Mouse (Mus musculus) layer of hippocampus, adult 8-10 months (tissue): ENCODE measurements around the gene Pfdn5. TPM values are rescaled to one million over a fixed set of nuclear protein-coding genes. Genes with fewer than 3 reads are reported as not detected.

ENCODE experiments used
- DNase-seq, 2 experiments: peaks; one replicate each; pipeline ENCODE4 v3.0.0; 2022; ENCODE audit warnings: low spot score in 2 of 2
- total RNA-seq, 4 experiments: library from RNA; stranded (reverse); gene quantifications; 2 replicates each; pipeline ENCODE4 v1.2.4; 2022

Gene Pfdn5
- total RNA-seq: 100 to 1,000 TPM; 400 to 493 (median 445) TPM

DNA sequence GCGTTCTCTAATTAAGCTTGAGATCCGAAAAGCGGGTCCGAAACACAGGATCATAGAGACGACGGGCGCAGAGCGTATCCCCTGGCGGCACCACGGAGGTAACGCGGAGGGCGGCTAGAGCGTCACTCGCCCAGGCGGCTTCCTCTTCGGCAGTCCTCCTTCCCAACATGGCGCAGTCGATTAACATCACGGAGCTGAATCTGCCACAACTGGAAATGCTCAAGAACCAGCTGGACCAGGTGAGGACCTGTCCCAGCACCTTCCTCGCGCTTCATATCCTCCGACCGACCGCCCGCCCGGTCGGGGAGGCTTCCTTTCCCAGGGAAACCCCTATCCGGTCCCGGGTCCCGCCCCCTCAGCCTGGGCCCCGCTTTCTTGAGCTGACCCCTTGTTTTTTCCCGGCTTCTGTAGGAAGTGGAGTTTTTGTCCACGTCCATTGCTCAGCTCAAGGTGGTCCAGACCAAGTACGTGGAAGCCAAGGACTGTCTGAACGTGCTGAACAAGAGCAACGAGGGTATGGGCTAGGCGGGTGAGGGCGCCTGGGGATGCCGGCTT is at the start of gene Pfdn5:
Pfdn5 (plus strand) TSS at position 95 of the 555 bp plus-strand sequence.
- DNase-seq: peak; percentile 70 to 86

DNA sequence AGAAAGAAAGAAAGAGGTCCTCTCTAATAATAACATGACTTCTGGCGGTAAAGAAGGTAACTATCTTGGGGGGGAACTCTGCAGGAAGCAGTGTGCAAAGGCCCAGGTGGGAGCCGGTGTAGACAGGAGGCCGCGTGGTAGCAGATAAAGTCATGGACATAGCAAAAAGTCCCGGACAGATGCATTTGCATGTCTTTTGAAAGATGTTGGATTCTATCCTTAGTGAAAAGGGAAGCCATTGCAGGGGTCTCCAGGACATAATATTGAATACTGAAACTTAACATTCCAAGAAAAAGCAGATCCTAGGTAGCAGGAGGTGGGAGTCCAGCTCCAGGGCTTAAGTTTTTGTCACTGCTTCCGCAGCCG is 47.2 kb upstream of the Pfdn5 start:
- DNase-seq: no peak

DNA sequence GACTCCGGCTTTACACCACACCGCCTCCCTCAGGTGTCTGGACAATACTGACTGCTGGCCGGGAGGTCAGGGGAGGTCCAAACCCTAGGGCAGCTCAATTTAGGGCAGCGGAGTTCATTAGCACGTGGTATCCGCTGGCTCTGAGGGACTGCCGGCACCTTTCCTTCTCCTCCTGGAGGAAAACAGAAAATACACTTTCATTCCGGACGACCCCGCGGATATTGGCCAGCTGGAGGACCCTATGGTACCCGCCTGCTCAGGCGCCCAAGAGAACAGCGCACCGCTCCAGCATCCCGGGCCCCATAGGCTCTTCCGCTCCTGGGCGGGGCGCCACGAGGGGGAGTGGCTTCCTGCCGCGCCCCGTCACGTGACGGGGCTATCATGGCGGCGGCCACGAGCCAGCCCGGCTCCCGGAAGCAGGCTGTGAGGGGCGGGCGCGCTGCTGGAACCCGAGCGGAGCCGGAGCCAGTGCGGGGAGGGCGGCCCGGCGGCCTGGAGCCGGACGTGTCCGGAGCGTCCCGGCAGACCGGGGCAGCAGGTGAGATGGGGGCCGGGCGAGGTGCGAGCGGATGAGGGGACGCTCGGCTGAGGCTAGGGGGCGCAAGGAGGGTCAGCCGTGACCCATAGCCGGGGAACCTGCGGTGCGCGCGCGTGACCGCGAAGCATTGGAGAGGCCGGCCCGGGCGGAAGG is 46.7 kb upstream of the Pfdn5 start, which contains the start of gene Mfsd5:
Mfsd5 (plus strand) TSS at position 363 of the 691 bp plus-strand sequence.
- peak; percentile 66 to 79 for DNase-seq

DNA sequence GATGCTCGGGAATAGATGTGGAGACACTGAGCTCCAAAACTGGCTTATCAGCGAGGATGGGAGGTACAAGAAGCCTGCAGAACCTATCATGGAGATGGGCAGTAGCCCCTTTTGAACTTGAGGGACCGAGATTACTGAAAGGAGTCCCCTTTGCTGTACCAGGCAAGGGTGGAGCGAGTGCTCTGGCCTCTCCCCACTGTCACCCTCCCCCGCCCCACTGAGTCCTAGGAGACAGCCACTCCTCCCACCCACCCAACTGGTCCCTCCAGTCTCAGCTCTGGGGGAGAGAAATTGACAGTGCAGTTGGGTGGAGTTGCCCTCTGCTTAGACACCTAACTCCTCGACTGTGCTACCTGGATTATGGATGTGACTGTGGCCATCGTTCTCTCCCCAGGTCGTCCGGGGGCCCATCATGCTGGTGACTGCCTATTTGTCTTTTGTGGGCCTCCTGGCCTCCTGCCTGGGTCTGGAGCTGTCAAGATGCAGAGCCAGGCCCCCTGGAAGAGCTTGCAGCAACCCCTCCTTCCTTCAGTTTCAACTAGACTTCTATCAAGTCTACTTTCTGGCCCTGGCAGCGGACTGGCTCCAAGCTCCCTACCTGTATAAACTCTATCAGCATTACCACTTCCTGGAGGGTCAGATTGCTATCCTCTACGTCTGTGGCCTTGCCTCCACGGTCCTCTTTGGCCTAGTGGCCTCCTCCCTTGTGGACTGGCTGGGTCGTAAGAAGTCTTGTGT is 46.0 kb upstream of the Pfdn5 start:
- no peak for DNase-seq

DNA sequence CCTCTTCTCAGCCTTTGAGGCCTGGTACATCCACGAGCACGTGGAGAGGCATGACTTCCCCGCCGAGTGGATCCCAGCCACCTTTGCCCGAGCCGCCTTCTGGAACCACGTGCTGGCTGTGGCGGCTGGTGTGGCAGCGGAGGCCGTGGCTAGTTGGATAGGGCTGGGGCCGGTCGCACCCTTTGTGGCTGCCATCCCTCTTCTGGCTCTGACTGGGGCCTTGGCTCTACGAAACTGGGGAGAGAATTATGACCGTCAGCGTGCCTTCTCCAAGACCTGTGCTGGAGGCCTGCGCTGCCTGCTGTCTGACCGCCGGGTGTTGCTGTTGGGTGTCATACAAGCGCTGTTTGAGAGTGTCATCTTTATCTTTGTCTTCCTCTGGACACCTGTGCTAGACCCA is 45.3 kb upstream of the Pfdn5 start:
- no peak for DNase-seq

DNA sequence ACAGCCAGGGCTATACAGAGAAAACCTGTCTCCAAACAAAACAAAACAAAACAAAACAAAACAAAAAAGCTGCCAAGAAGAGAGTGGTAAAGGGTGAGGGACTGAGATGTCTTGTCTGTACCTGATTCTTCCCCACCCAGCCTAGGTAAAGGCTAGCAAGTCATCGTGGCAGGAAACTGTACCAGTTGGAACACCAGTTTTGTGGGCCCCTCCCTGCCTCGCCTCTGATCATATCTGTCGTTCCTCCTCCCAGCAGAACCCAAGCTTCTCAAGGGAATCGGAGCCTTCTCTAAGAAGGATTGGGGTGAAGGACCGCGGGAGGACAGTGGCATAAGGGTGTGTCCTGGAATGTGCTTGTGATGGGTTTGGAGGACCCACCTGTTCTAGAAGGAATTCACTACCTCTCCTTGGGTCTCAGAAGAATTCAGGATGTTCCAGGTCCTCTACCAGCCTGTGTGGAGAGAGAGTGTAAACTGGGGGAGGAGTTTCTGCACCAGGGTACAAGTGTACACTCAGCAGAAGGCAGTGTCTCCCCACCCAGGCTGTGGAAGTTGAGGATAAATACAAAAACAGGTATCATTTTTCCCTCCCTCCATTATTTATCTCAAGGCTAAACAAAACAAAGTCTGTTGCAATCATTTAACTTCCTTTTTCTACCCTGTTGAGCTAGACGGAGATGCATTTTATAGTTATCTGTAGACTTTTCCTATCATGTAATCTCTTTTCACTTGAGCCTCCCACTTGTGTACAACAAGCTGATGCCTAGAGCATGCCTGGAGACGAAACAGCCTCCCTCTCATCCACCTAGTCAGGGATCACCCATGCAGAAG is 43.2 kb upstream of the Pfdn5 start:
- no peak for DNase-seq

DNA sequence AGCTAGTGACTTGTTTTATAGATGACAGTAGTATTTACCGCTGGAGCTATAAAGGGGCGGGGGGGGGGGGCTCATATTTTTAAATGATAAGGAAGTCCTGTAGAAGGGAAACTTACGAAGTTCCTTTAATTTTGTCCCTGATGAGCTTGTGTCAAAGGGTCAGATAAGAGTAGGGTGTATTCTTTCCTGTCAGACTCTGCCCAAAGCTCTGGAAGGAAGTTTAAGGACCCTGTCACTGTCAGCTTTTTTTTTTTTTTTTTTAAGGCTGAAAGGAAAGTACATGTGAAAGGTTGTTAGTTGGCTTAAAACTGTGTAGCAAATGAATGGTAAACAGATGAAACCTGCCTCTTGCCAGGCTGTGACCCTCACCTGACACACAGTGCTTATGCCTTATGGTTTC is 42.3 kb upstream of the Pfdn5 start:
- DNase-seq: no peak

- DNase-seq: no peak
Measured at GRCm38 (mm10) chr15:102287395-102287794, 38.5 kb upstream of the Pfdn5 start.

- DNase-seq: peak; percentile 89 to 91
Measured at GRCm38 (mm10) chr15:102295633-102296367, 30.1 kb upstream of the Pfdn5 start, which contains the start of gene Espl1. TSS of gene Espl1 (plus strand) at chr15:102296266.

- DNase-seq: no peak
Measured at GRCm38 (mm10) chr15:102296368-102297006, 29.4 kb upstream of the Pfdn5 start.

DNA sequence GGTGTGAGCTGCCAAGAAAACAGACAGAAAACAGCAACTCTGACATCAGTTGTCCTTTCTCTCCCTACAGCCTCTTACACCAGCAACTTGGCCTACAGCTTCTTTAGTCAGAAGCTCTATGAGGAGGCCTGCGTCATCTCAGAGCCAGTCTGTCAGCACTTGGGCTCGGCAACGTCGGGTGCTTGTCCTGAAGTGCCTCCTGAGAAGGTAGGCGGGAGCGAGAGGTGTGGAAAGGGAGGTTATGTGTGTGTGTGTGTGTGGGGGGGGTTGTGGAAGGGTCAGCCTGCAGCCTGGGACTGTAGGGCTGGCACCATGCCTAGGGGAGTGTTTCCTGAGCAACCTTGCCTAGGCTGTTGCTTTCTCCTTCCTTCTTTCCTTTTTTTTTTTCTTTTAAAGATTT is 23.4 kb upstream of the Pfdn5 start:
- no peak for DNase-seq

DNA sequence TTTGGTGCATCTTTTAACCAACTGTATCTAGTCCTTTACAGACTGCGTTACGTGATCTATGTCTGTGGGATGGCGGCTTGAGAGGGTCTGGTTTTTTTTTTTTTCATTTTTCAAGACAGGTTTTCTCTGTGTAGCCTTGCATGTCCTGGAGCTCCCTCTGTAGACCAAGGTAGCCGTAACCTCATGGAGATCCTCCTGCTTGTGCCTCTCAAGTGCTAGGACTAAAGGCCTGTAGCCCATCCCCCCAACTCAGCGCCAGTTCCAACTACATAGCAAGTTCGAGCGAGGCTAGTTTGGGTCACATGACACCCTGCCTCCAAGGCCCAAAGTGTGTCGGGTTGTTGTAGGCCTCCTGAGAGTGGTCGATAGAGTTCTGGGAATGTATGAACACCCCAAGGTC is 17.2 kb upstream of the Pfdn5 start:
- DNase-seq: no peak

- DNase-seq: no peak
Measured at GRCm38 (mm10) chr15:102310074-102310845, 15.7 kb upstream of the Pfdn5 start.

- DNase-seq: no peak
Measured at GRCm38 (mm10) chr15:102311489-102311888, 14.4 kb upstream of the Pfdn5 start.

GRCm38 (mm10) chr15:102315292-102315691 is 10.6 kb upstream of the Pfdn5 start:
- DNase-seq: no peak

DNA sequence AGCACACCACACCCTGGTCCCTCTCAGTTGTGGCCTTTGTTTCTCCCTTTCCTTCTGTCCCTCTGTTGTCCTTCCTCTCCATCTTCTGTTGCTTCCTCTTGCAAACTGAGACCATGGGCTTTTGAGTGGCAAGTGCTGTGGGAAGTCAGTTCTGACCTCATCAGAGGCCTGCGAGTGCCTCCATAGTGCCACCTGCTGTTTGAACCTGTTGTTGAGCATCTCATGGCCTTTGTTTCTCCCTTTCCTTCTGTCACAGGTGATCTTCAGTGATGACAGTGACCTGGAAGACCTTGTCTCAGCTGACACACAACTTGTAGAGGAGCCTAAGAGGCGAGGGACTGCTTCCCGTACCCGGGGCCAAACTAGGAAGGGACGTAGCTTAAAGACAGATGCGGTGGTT is 9.7 kb upstream of the Pfdn5 start:
- peak in 1 of 2 experiments; percentile 67 for DNase-seq

GRCm38 (mm10) chr15:102324654-102325473 is 1.1 kb upstream of the Pfdn5 start:
- no peak for DNase-seq

- DNase-seq: no peak
Measured at GRCm38 (mm10) chr15:102326892-102327291, 976 bp downstream of the Pfdn5 start.

GRCm38 (mm10) chr15:102331610-102332015 is 5.7 kb downstream of the Pfdn5 start, which contains the start of gene Myg1:
TSS of gene Myg1 (plus strand) at chr15:102331709.
- DNase-seq: peak; percentile 77 to 85
